8 mouse cellular contexts compared by ENCODE assay signal in genomic region chr12:70228155-70228554, GRCm38 (mm10). TPM values are rescaled to one million over a fixed set of nuclear protein-coding genes. Genes with fewer than 3 reads are reported as not detected.
A peak's percentile ranks its signal among the peaks of the same experiment; 100 is the strongest.
DNase-seq lines count a peak whose midpoint lies in the region; ATAC-seq and TF ChIP-seq lines count a peak whose summit lies in the region.

No protein-coding gene starts in this region.

- 0 out of 2 replicates have a peak, but pooled peaks cover 5% of the 10 kb centered on the region for H3K27me3 ChIP-seq in forebrain, embryonic 11.5 days (ENCODE audit: control insufficient read depth, insufficient read depth, low read length)
- H3K27me3 ChIP-seq in forebrain, embryonic 15.5 days: 0 out of 2 replicates have a peak, but pooled peaks cover 5% of the 10 kb centered on the region
- no peaks in the 10 kb centered on the region for H3K27me3 ChIP-seq in lung, embryonic 14.5 days (ENCODE audit: insufficient read depth, low read length)
- H3K27me3 ChIP-seq in limb, embryonic 11.5 days (ENCODE audit: control insufficient read depth, insufficient read depth, low read length): 0 out of 2 replicates have a peak, but pooled peaks cover 3% of the 10 kb centered on the region
- H3K27me3 ChIP-seq in neural tube, embryonic 13.5 days: peaks cover 9% of the 10 kb centered on the region

- no peak overlapping the region for H3K9ac ChIP-seq in forebrain, embryonic 11.5 days (ENCODE audit: low read length)
- H3K9ac ChIP-seq in forebrain, embryonic 15.5 days (replicated peaks): no peak overlapping the region
- H3K9ac ChIP-seq in lung, embryonic 14.5 days: peak overlapping the region; percentile 60
- H3K9ac ChIP-seq in limb, embryonic 11.5 days (ENCODE audit: low read length): no peak overlapping the region
- H3K9ac ChIP-seq in neural tube, embryonic 13.5 days: no peak overlapping the region

- H3K4me2 ChIP-seq in forebrain, embryonic 11.5 days (ENCODE audit: low read depth, low read length, severe bottlenecking): peak overlapping the region; percentile 92; the same call in 1 of the 2 replicates
- no peak overlapping the region for H3K4me2 ChIP-seq in forebrain, embryonic 15.5 days (replicated peaks)
- peak overlapping the region; percentile 92 for H3K4me2 ChIP-seq in lung, embryonic 14.5 days
- peak overlapping the region; percentile 86 for H3K4me2 ChIP-seq in limb, embryonic 11.5 days (ENCODE audit: low read depth, severe bottlenecking)
- peak overlapping the region; percentile 91 for H3K4me2 ChIP-seq in neural tube, embryonic 13.5 days

- peaks cover 10% of the 10 kb centered on the region; the same call in 1 of the 2 replicates for H3K4me1 ChIP-seq in forebrain, embryonic 11.5 days (replicated peaks; ENCODE audit: control insufficient read depth, insufficient read depth, low read length)
- peaks cover 12% of the 10 kb centered on the region for H3K4me1 ChIP-seq in forebrain, embryonic 15.5 days
- H3K4me1 ChIP-seq in lung, embryonic 14.5 days (ENCODE audit: insufficient read depth): peaks cover 4% of the 10 kb centered on the region; the same call in 1 of the 2 replicates
- H3K4me1 ChIP-seq in lung, adult 2 months (ENCODE audit: control insufficient read depth, insufficient read depth, low read length): peaks cover 2% of the 10 kb centered on the region; the same call in 1 of the 2 replicates
- peaks cover 6% of the 10 kb centered on the region for H3K4me1 ChIP-seq in limb, embryonic 11.5 days (ENCODE audit: control insufficient read depth, insufficient read depth, low read length)
- H3K4me1 ChIP-seq in neural tube, embryonic 13.5 days (replicated peaks): peaks cover 18% of the 10 kb centered on the region; the same call in 1 of the 2 replicates

- H3K9me3 ChIP-seq in forebrain, embryonic 11.5 days (ENCODE audit: control insufficient read depth, low read length): no peaks in the 10 kb centered on the region
- H3K9me3 ChIP-seq in forebrain, embryonic 15.5 days: no peaks in the 10 kb centered on the region
- H3K9me3 ChIP-seq in lung, embryonic 14.5 days (ENCODE audit: low read depth, low read length): no peaks in the 10 kb centered on the region
- H3K9me3 ChIP-seq in limb, embryonic 11.5 days (ENCODE audit: control insufficient read depth, low read length): no peaks in the 10 kb centered on the region
- no peaks in the 10 kb centered on the region for H3K9me3 ChIP-seq in neural tube, embryonic 13.5 days

- no peak overlapping the region for H3K4me3 ChIP-seq in forebrain, embryonic 11.5 days (ENCODE audit: low read depth, low read length)
- H3K4me3 ChIP-seq in forebrain, embryonic 15.5 days: no peak overlapping the region
- peak overlapping the region; percentile 54 for H3K4me3 ChIP-seq in lung, embryonic 14.5 days (ENCODE audit: low read depth, low read length)
- no peak overlapping the region for H3K4me3 ChIP-seq in lung, adult 2 months (replicated peaks; ENCODE audit: extremely low read depth, low read depth, low read length)
- H3K4me3 ChIP-seq in limb, embryonic 11.5 days (ENCODE audit: low read depth, low read length): no peak overlapping the region
- no peak overlapping the region for H3K4me3 ChIP-seq in neural tube, embryonic 13.5 days

- 62% methylated on average over 11 of the region's 11 CpGs for WGBS in forebrain, embryonic 11.5 days
- 66% methylated on average over 11 of the region's 11 CpGs for WGBS in forebrain, embryonic 15.5 days
- WGBS in lung, embryonic 14.5 days: 57% methylated on average over 11 of the region's 11 CpGs
- 70% methylated on average over 11 of the region's 11 CpGs for WGBS in lung, adult 2 months
- 65% methylated on average over 11 of the region's 11 CpGs for WGBS in limb, embryonic 11.5 days
- 71% methylated on average over 11 of the region's 11 CpGs for WGBS in neural tube, embryonic 13.5 days

- no peak overlapping the region for H3K27ac ChIP-seq in forebrain, embryonic 11.5 days (ENCODE audit: low read depth, low read length)
- no peak overlapping the region for H3K27ac ChIP-seq in forebrain, embryonic 15.5 days (replicated peaks)
- H3K27ac ChIP-seq in lung, embryonic 14.5 days (ENCODE audit: low read depth): peak overlapping the region; percentile 75
- H3K27ac ChIP-seq in limb, embryonic 11.5 days (replicated peaks; ENCODE audit: low read depth, low read length): no peak overlapping the region
- H3K27ac ChIP-seq in neural tube, embryonic 13.5 days (replicated peaks): no peak overlapping the region

- DNase-seq in forebrain, embryonic 11.5 days (ENCODE audit: low spot score): no peak
- no peak for DNase-seq in lung, embryonic 14.5 days
- DNase-seq in lung, adult 2 months: no peak
- DNase-seq in limb, embryonic 11.5 days (ENCODE audit: low spot score): no peak
- DNase-seq in right cerebral cortex, postnatal 25 days: no peak
- no peak for DNase-seq in testis, postnatal 10 days (ENCODE audit: low spot score)

- ATAC-seq in forebrain, embryonic 11.5 days (replicated peaks; ENCODE audit: low FRiP score): no peak
- no peak for ATAC-seq in forebrain, embryonic 15.5 days (replicated peaks)
- no peak for ATAC-seq in lung, embryonic 14.5 days (ENCODE audit: insufficient read depth)
- no peak for ATAC-seq in limb, embryonic 11.5 days (ENCODE audit: insufficient number of reproducible peaks, low FRiP score, low TSS enrichment, low read depth)
- no peak for ATAC-seq in neural tube, embryonic 13.5 days (ENCODE audit: low read depth)

- H3K36me3 ChIP-seq in forebrain, embryonic 11.5 days (ENCODE audit: control insufficient read depth, insufficient read depth, low read length): no peaks in the 10 kb centered on the region
- H3K36me3 ChIP-seq in forebrain, embryonic 15.5 days: no peaks in the 10 kb centered on the region
- H3K36me3 ChIP-seq in lung, embryonic 14.5 days (ENCODE audit: insufficient read depth): no peaks in the 10 kb centered on the region
- H3K36me3 ChIP-seq in limb, embryonic 11.5 days (ENCODE audit: control insufficient read depth, insufficient read depth, low read length): no peaks in the 10 kb centered on the region
- H3K36me3 ChIP-seq in neural tube, embryonic 13.5 days: no peaks in the 10 kb centered on the region

- no peak for TF ChIP-seq CTCF in lung, embryonic 14.5 days (IDR thresholded peaks at IDR 0.05; ENCODE audit: low read depth)
- TF ChIP-seq CTCF in lung, adult 2 months (IDR thresholded peaks at IDR 0.05; ENCODE audit: insufficient read depth, low read length): no peak

- TF ChIP-seq POLR2A in lung, adult 2 months (IDR thresholded peaks at IDR 0.05; ENCODE audit: borderline replicate concordance, extremely low read depth, low read depth, low read length): no peak

RNA-seq across cellular contexts. Expression of gene Pygl, which starts 3.1 kb away (rescaled TPM):
- polyA plus RNA-seq in forebrain, embryonic 11.5 days (2014; fragmentation: Nextera tagmentation; extraction: Ambion mirVana): 5.9 and 6.3 TPM in 2 replicates
- polyA plus RNA-seq in forebrain, embryonic 15.5 days (2015; fragmentation: Nextera tagmentation; extraction: Ambion mirVana): 4.1 and 6.7 TPM in 2 replicates
- polyA plus RNA-seq in lung, embryonic 14.5 days (2014; fragmentation: Nextera tagmentation; extraction: Ambion mirVana): 39.0 and 39.8 TPM in 2 replicates
- 25.9 and 43.4 TPM in 2 replicates for polyA plus RNA-seq in lung, adult 2 months (2012; rRNA removed)
- polyA plus RNA-seq in limb, embryonic 11.5 days (2014; fragmentation: Nextera tagmentation; extraction: Ambion mirVana): 7.8 and 8.3 TPM in 2 replicates
- 6.4 and 9.8 TPM in 2 replicates for polyA plus RNA-seq in neural tube, embryonic 13.5 days (2015; fragmentation: Nextera tagmentation; extraction: Ambion mirVana)
